ENCODE assay signal across 8 mouse cellular contexts in genomic region chr10:80701721-80702535, GRCm38 (mm10). TPM values are rescaled to one million over a fixed set of nuclear protein-coding genes. Genes with fewer than 3 reads are reported as not detected.
DNase-seq lines count a peak whose midpoint lies in the region; ATAC-seq lines count a peak whose summit lies in the region.

TSS of gene Mob3a (minus strand) at chr10:80701977.
TSS of gene Izumo4 (plus strand) at chr10:80702184.

- peak within 1 kb of the TSS; percentile 69 for H3K4me3 ChIP-seq in forebrain, embryonic 14.5 days (ENCODE audit: low read depth, low read length)
- H3K4me3 ChIP-seq in neural tube, embryonic 15.5 days (replicated peaks) = peak within 1 kb of the TSS; percentile 67

- H3K9me3 ChIP-seq in forebrain, embryonic 14.5 days (replicated peaks; ENCODE audit: control insufficient read depth, low read length) = no peaks in the 10 kb centered on the region
- no peaks in the 10 kb centered on the region for H3K9me3 ChIP-seq in neural tube, embryonic 15.5 days (replicated peaks)

- H3K27me3 ChIP-seq in forebrain, embryonic 14.5 days (replicated peaks; ENCODE audit: control insufficient read depth, insufficient read depth, low read length) = no peaks in the 10 kb centered on the region
- H3K27me3 ChIP-seq in neural tube, embryonic 15.5 days (replicated peaks) = no peaks in the 10 kb centered on the region

- peak within 1 kb of the TSS; percentile 84 for H3K27ac ChIP-seq in forebrain, embryonic 14.5 days (ENCODE audit: low read depth, low read length)
- H3K27ac ChIP-seq in neural tube, embryonic 15.5 days (replicated peaks) = peak within 1 kb of the TSS; percentile 89

- H3K36me3 ChIP-seq in forebrain, embryonic 14.5 days (ENCODE audit: control insufficient read depth, insufficient read depth, low read length) = peaks cover 16% of the 10 kb centered on the region
- H3K36me3 ChIP-seq in neural tube, embryonic 15.5 days = peaks cover 16% of the 10 kb centered on the region

- peak; percentile 99 for DNase-seq in ES-CJ7 (ENCODE audit: low read depth, low spot score)
- peak; percentile 99 for DNase-seq in cerebellum, adult 11 months
- DNase-seq in forebrain, embryonic 14.5 days (ENCODE audit: low spot score) = peak; percentile 99
- DNase-seq in heart, postnatal 14 days = peak; percentile 98 to 99
- DNase-seq in layer of hippocampus, adult 11-12 months (ENCODE audit: low spot score) = peak; percentile 99
- peak; percentile 100 for DNase-seq in lung, adult 18-20 months
- peak; percentile 98 for DNase-seq in testis, postnatal 14 days (ENCODE audit: low spot score)

- ATAC-seq in forebrain, embryonic 14.5 days = peak; percentile 97
- ATAC-seq in neural tube, embryonic 15.5 days (ENCODE audit: low FRiP score) = peak; percentile 94

- H3K4me2 ChIP-seq in forebrain, embryonic 14.5 days (ENCODE audit: low read length) = peak within 1 kb of the TSS; percentile 79
- peak within 1 kb of the TSS; percentile 86 for H3K4me2 ChIP-seq in neural tube, embryonic 15.5 days

- H3K9ac ChIP-seq in forebrain, embryonic 14.5 days (ENCODE audit: low read length) = peak within 1 kb of the TSS; percentile 77
- H3K9ac ChIP-seq in neural tube, embryonic 15.5 days (replicated peaks) = peak within 1 kb of the TSS; percentile 68

- intact Hi-C loops in heart, postnatal 14 days (cut with DNase I) = no loop called here

- WGBS in forebrain, embryonic 14.5 days = under 1% methylated on average over 57 of the region's 59 CpGs
- under 1% methylated on average over 59 of the region's 59 CpGs for WGBS in neural tube, embryonic 15.5 days

- H3K4me1 ChIP-seq in forebrain, embryonic 14.5 days (ENCODE audit: control insufficient read depth, insufficient read depth, low read length) = peaks cover 13% of the 10 kb centered on the region
- H3K4me1 ChIP-seq in neural tube, embryonic 15.5 days = peaks cover 53% of the 10 kb centered on the region

RNA-seq across cellular contexts. Expression of gene Mob3a, which starts in this region (rescaled TPM):
- 35.7 and 37.2 TPM in 2 replicates for polyA plus RNA-seq in forebrain, embryonic 14.5 days (2014; fragmentation: Nextera tagmentation; extraction: Ambion mirVana)
- 10 to 100 TPM in 1 of 2 experiments, 1 to 10 TPM in 1; 7.0 to 11.4 TPM for total RNA-seq in heart, postnatal 14 days (2021)
- 53.0 and 58.8 TPM in 2 replicates for polyA plus RNA-seq in neural tube, embryonic 15.5 days (2015; fragmentation: Nextera tagmentation; extraction: Ambion mirVana)

RNA-seq across cellular contexts. Expression of gene Izumo4, which starts in this region (rescaled TPM):
- 16.0 and 21.5 TPM in 2 replicates for polyA plus RNA-seq in forebrain, embryonic 14.5 days (2014; fragmentation: Nextera tagmentation; extraction: Ambion mirVana)
- total RNA-seq in heart, postnatal 14 days (2021) = 1 to 10 TPM; 4.5 to 4.9 TPM
- polyA plus RNA-seq in neural tube, embryonic 15.5 days (2015; fragmentation: Nextera tagmentation; extraction: Ambion mirVana) = 43.3 and 46.8 TPM in 2 replicates

Comparison
In these comparisons a context has a peak if more than half of its experiments do, and no peak if none do; other contexts are left out.
1. Peak in every context shown above with its lines: DNase-seq, ATAC-seq, H3K4me3 ChIP-seq and H3K27ac ChIP-seq.